Mouse (Mus musculus) kidney, postnatal 0 days (tissue): ENCODE data around the gene Abl2. TPM values are rescaled to one million over a fixed set of nuclear protein-coding genes. Genes with fewer than 3 reads are reported as not detected.

ENCODE experiments used
- ATAC-seq: fragments of 200-750 bp; cut with Nextera tagmentation; replicated peaks from 2 replicates; pipeline ENCODE4 v1.8.0; 2017; ENCODE audit warnings: low read depth, moderate number of reproducible peaks, moderate TSS enrichment, moderate library complexity; ENCODE audit not compliant: low FRiP score
- DNase-seq: peaks from one replicate; pipeline ENCODE4 v3.0.0-alpha.2; 2016; ENCODE audit warnings: low spot score
- H3K27ac ChIP-seq: fragments of 300-500 bp; sonication (generic); 2 replicates; pipeline ENCODE4 v1.5.1; 2014; ENCODE audit warnings: mild to moderate bottlenecking
- H3K27me3 ChIP-seq: fragments of 300-500 bp; sonication (generic); 2 replicates; pipeline ENCODE4 v1.6.1; 2014; ENCODE audit warnings: low read length, mixed read lengths; ENCODE audit not compliant: insufficient read depth
- H3K36me3 ChIP-seq: fragments of 300-500 bp; sonication (generic); 2 replicates; pipeline ENCODE4 v1.6.1; 2014; ENCODE audit warnings: low read length, mixed read lengths; ENCODE audit not compliant: insufficient read depth
- H3K4me1 ChIP-seq: fragments of 300-500 bp; sonication (generic); replicated peaks from 2 replicates; pipeline ENCODE4 v1.6.1; 2014; ENCODE audit warnings: antibody characterized with exemption, low read length, mixed read lengths; ENCODE audit not compliant: insufficient read depth
- H3K4me2 ChIP-seq: fragments of 300-500 bp; sonication (generic); 2 replicates; pipeline ENCODE4 v1.6.1; 2014; ENCODE audit warnings: mild to moderate bottlenecking, low read length, moderate library complexity, mixed read lengths
- H3K4me3 ChIP-seq: fragments of 300-500 bp; sonication (generic); replicated peaks from 2 replicates; pipeline ENCODE4 v1.5.1; 2014; ENCODE audit warnings: low read depth, low read length
- H3K9ac ChIP-seq: fragments of 300-500 bp; sonication (generic); 2 replicates; pipeline ENCODE4 v1.6.1; 2014; ENCODE audit warnings: low read depth, low read length
- H3K9me3 ChIP-seq: fragments of 300-500 bp; sonication (generic); replicated peaks from 2 replicates; pipeline ENCODE4 v1.6.1; 2016; ENCODE audit warnings: low read length, inconsistent platforms, mixed read lengths
- CTCF ChIP-seq: IDR thresholded peaks from 2 replicates; pipeline ENCODE4 v1.5.1; 2016; ENCODE audit warnings: antibody characterized with exemption, low read depth, mild to moderate bottlenecking, moderate library complexity
- WGBS: fragments of 180-500 bp; shearing (Covaris S2); extraction: QIAGEN DNeasy Blood & Tissue Kit; methylation state at CpG from one replicate; pipeline ENCODE4 v1.1.7; 2014; 5-methylcytosine and 5-hydroxymethylcytosine counted together
- polyA plus RNA-seq: library from polyadenylated mRNA; unstranded; fragments of >200 nt; fragmentation: Nextera tagmentation; extraction: Ambion mirVana; gene quantifications from 2 replicates; pipeline ENCODE4 v1.2.1, GENCODE M21; 2015

The Abl2 gene
- polyA plus RNA-seq, 1 experiment from 2014 or later, result 2.4 TPM

DNA sequence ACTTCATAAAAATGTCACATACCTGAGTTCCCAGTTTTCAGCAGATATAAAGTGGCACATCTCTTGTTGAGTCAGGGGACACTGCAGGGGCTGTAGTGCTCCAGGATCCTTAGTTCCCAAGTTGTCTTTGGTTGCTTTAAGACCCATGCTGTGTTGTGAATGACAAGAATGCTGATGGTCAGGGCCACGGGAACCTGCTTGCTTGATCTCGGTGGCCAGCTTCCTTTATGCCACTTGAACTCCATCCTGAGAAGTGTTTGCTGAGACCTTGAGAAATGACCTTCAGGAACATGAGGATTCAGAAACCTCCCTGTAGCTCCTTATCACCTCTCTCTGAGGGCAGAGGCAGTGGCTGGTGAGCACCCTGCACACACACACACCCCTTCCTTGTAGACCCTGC, 90.1 kb downstream of the Abl2 start:
- H3K4me2 ChIP-seq, result no peak overlapping the region
- ATAC-seq (no peak), DNase-seq (no peak)
- H3K4me1 ChIP-seq, result no peaks in the 10 kb centered on the region
- no peak overlapping the region for H3K4me3 ChIP-seq
- H3K27me3 ChIP-seq, result no peaks in the 10 kb centered on the region
- H3K9me3 ChIP-seq, result no peaks in the 10 kb centered on the region
- no peak overlapping the region for H3K27ac ChIP-seq
- WGBS, result 25% methylated on average over 2 of the region's 2 CpGs
- H3K36me3 ChIP-seq, result 0 out of 2 replicates have a peak, but pooled peaks cover 2% of the 10 kb centered on the region
- no peak for TF ChIP-seq CTCF
- no peak overlapping the region for H3K9ac ChIP-seq

DNA sequence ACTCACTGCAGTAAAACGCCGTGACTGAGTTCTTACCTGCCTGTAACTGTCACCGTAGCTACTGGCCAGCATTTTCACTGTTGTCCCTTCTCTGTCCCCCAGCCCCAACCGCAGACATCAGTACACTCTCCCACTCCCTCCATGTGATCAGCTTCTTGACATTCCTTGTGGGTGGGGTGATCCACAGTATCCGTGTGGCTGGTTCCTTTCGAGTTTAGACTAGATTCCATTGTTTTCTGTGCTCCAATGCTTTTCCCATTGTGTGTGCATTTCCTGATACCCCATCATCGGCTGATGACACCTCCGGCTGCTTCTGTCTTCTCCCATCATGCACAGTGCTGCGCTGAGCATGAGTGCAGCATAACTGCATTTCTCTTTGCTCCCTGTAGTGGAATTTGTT, 92.0 kb downstream of the Abl2 start:
- ATAC-seq (no peak), DNase-seq (peak; percentile 31)
- TF ChIP-seq CTCF, result no peak
- no peak overlapping the region for H3K4me2 ChIP-seq
- WGBS, result 84% methylated on average over 9 of the region's 9 CpGs
- 0 out of 2 replicates have a peak, but pooled peaks cover 3% of the 10 kb centered on the region for H3K4me1 ChIP-seq
- H3K36me3 ChIP-seq, result 0 out of 2 replicates have a peak, but pooled peaks cover 2% of the 10 kb centered on the region
- H3K9ac ChIP-seq, result no peak overlapping the region
- no peak overlapping the region for H3K4me3 ChIP-seq
- H3K27me3 ChIP-seq, result no peaks in the 10 kb centered on the region
- H3K27ac ChIP-seq, result no peak overlapping the region
- H3K9me3 ChIP-seq, result no peaks in the 10 kb centered on the region

DNA sequence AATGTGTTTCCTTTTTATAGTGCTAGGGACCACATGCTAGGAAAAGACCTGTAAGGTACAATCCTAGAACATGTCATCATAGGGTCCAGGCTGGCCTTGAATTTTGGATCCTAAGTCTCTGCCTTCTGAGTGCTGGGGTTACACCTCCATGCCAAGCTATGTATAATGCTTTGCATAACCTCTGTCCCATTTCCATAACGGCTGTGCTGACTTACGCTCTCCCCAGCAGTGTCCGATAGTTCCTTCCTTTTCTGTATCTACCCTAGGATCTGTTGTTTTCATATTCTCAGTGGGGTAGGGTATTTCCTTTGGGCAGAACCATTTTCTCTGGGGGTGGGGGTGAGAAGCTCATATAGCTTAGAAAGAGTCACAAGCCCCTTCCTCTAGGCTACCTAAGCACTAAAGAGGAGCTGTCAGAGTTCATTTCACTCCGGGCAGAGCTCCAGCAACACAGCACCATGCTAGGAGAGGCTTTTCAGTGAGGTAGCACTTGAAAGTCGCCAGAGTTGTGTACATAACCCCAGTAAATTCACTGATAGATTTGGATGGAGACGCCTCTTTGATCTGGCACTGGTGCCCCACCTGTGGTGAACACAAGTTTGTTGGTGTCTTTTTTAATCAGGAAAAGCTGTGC, 93.7 kb downstream of the Abl2 start:
- Histone ChIP-seq H3K4me3 (no peak overlapping the region), H3K9me3 (no peaks in the 10 kb centered on the region), H3K36me3 (0 out of 2 replicates have a peak, but pooled peaks cover 4% of the 10 kb centered on the region), H3K27me3 (no peaks in the 10 kb centered on the region), H3K4me2 (no peak overlapping the region), H3K27ac (0 out of 2 replicates have a peak overlapping the region, but pooled peaks have one; percentile 5), H3K4me1 (0 out of 2 replicates have a peak, but pooled peaks cover 3% of the 10 kb centered on the region), H3K9ac (no peak overlapping the region)
- no peak for ATAC-seq
- WGBS, result 53% methylated on average over 6 of the region's 6 CpGs
- DNase-seq, result no peak
- no peak for TF ChIP-seq CTCF

DNA sequence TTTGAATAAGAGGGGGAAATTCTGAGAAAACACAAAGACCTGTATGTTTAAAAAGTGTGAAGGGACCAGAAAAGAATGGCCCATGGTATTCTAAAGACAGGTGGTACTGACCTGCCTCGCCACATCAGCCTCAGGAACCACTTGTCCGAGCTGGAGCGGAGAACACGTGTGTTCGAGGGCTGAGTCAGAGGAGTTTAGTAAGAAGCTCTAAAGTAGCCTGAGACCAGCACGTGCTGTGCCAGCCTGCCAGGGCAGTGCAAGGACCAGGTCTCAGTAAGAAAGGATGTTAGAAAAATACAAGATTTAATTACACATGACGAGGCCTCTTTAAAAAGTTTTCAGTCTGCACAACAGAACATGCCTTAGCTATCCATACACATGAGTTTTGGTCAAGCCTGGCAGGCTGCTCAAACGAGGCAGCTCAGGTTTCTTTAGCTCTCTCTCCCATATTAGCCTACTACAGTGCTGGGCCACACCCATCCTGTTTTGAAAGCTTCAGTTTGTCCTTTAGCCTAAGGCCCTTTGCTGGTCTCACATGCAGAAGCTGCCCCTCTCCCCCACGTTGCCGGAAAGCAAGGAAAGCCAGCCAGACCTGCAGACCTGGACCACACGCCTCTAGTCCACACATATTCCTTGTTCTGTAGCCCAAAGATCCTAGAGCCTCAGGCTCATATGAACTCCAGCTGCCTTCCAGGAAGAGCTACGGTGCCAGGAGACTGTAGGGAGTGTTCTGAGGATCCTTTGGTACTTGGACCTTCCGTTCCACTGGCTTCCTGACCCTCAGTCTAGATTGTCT, 96.3 kb downstream of the Abl2 start:
- peak; percentile 44 for DNase-seq
- 0 out of 2 replicates have a peak, but pooled peaks cover 3% of the 10 kb centered on the region for H3K36me3 ChIP-seq
- no peak overlapping the region for H3K4me3 ChIP-seq
- H3K4me2 ChIP-seq, result no peak overlapping the region
- 0 out of 2 replicates have a peak, but pooled peaks cover 3% of the 10 kb centered on the region for H3K4me1 ChIP-seq
- 53% methylated on average over 13 of the region's 13 CpGs for WGBS
- ATAC-seq, result no peak
- TF ChIP-seq CTCF, result no peak
- H3K27ac ChIP-seq, result peak overlapping the region; percentile 50; the same call in 1 of the 2 replicates
- H3K9me3 ChIP-seq, result no peaks in the 10 kb centered on the region
- no peaks in the 10 kb centered on the region for H3K27me3 ChIP-seq
- no peak overlapping the region for H3K9ac ChIP-seq

DNA sequence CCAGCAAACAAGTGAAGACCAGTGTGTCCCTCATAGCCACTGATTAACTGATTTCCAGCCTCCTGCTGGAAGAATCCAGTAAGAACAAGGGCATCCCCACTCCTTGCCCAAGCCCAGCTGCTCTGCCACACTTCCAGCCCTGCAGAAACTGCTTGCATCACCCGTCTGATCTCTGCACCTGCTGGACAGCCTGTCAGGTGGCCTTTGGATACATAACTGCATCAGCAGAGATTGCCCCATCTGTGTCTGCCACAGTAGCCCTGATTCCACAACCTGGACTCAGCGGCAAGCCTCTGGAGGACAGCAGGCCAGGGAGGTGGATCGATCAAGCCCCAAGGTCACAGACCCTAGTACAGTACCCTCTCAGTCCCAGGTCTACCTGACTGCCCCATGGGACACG, 98.9 kb downstream of the Abl2 start:
- no peak overlapping the region for H3K4me2 ChIP-seq
- 0 out of 2 replicates have a peak, but pooled peaks cover 3% of the 10 kb centered on the region for H3K4me1 ChIP-seq
- H3K9me3 ChIP-seq, result no peaks in the 10 kb centered on the region
- no peak overlapping the region for H3K4me3 ChIP-seq
- DNase-seq (peak; percentile 37), ATAC-seq (peak; percentile 82)
- TF ChIP-seq CTCF, result peak; percentile 29; the same call in 1 of the 2 replicates
- H3K9ac ChIP-seq, result no peak overlapping the region
- 0 out of 2 replicates have a peak, but pooled peaks cover 3% of the 10 kb centered on the region for H3K36me3 ChIP-seq
- 76% methylated on average over 4 of the region's 4 CpGs for WGBS
- no peak overlapping the region for H3K27ac ChIP-seq
- no peaks in the 10 kb centered on the region for H3K27me3 ChIP-seq

DNA sequence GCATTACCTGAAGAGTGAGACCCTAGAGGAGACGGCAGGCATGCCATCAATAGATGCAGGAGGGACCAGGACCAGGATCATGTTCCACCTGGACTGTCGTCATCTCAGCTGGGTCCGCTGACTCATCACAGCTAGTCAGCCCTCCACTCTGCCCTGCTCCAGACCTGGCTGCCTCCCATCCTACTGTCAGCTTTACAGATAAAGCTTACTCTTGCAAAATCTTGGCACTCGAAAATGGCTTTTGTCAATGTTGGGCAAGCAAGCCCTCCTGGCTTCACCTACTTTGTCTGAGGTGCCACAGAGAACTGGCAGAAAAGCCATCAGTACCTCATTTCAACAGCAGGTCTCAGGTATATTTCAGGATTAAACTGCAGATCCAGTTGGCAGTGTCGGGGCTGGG, 100.1 kb downstream of the Abl2 start:
- Histone ChIP-seq H3K4me3 (no peak overlapping the region), H3K36me3 (0 out of 2 replicates have a peak, but pooled peaks cover 3% of the 10 kb centered on the region), H3K9ac (no peak overlapping the region), H3K4me2 (no peak overlapping the region), H3K9me3 (no peaks in the 10 kb centered on the region), H3K27me3 (no peaks in the 10 kb centered on the region), H3K4me1 (0 out of 2 replicates have a peak, but pooled peaks cover 3% of the 10 kb centered on the region), H3K27ac (no peak overlapping the region)
- ATAC-seq (no peak), DNase-seq (no peak)
- 67% methylated on average over 5 of the region's 5 CpGs for WGBS
- no peak for TF ChIP-seq CTCF
